Mouse (Mus musculus): ENCODE measurements around the gene Pde4d. TPM values are rescaled to one million over a fixed set of nuclear protein-coding genes. Genes with fewer than 3 reads are reported as not detected.
A peak's percentile ranks its signal among the peaks of the same experiment; 100 is the strongest.

Pde4d gene
- total and polyA plus RNA-seq, 3 experiments, result 18.5 to 18.8 TPM; not detected in 1

DNA sequence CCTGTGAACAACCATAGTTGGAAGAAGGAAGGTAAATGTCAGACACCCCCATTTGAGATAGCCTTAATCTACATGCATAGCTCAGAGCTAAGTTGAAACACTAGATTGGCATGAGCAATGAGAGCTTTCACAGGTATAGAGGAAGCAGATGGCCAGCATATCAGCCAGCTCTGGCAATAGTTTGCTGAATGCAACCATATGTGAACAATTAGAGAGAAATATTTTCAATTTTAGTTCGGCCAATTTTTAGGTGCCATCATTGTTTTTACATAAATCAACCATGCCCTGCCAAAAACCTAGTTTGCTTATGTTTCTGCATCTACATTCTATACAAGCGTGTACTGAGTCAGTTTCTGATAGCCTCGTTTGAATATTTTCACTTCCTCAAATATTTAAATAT lies 642.9 kb downstream of the Pde4d start:
- no peaks in the 10 kb centered on the region for H3K27me3 ChIP-seq (ENCODE audit: control insufficient read depth in 1 of 2, insufficient read depth in 2 of 2, low read length in 2 of 2)
- no peaks in the 10 kb centered on the region for H3K79me2 ChIP-seq (ENCODE audit: control insufficient read depth, insufficient read depth, low read length, poor library complexity)
- no peak overlapping the region for H3K9ac ChIP-seq (ENCODE audit: control insufficient read depth, low read depth, low read length, poor library complexity, severe bottlenecking)
- H3K9me3 ChIP-seq (replicated peaks; ENCODE audit: insufficient read depth, low read length), result no peaks in the 10 kb centered on the region
- DNase-seq (ENCODE audit: low read depth, low spot score), result no peak
- H3K27ac ChIP-seq (ENCODE audit: control insufficient read depth, low read depth, low read length), result no peak overlapping the region
- no peaks in the 10 kb centered on the region for H3K4me1 ChIP-seq (ENCODE audit: control insufficient read depth in 1 of 2, insufficient read depth in 2 of 2, low read length in 2 of 2)
- H3K36me3 ChIP-seq (ENCODE audit: control insufficient read depth in 1 of 2, insufficient read depth in 2 of 2, low read length in 2 of 2), result no peaks in the 10 kb centered on the region
- H3K4me3 ChIP-seq (ENCODE audit: control insufficient read depth in 1 of 2, insufficient read depth in 1 of 2, low read depth in 2 of 2, low read length in 2 of 2), result no peak overlapping the region
- no peak for TF ChIP-seq ZKSCAN1 (IDR thresholded peaks at IDR 0.05; ENCODE audit: low read depth, low read length)
- TF ChIP-seq MXI1 (IDR thresholded peaks at IDR 0.05; ENCODE audit: low read depth, low read length), result no peak

DNA sequence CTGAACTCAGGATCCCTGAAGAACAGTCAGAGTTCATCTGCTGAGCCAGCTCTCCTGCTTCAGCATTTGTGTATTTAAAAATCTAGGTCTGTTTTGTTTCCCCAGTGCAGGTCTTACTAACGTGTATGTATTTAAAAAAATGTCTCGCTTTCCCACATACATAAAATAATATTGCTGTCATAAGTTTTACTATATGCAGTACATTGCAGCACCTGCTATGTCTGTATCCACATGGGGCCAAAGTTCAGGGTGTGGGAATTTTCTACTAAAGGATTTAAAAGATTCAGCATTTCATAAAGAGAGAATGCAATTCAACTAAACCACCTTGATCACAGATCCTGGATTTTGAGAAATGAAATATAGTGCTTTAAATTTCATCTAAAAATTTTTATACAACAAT lies 646.9 kb downstream of the Pde4d start:
- H3K27me3 ChIP-seq (ENCODE audit: control insufficient read depth in 1 of 2, insufficient read depth in 2 of 2, low read length in 2 of 2), result no peaks in the 10 kb centered on the region
- no peak for DNase-seq (ENCODE audit: low read depth, low spot score)
- no peaks in the 10 kb centered on the region for H3K79me2 ChIP-seq (ENCODE audit: control insufficient read depth, insufficient read depth, low read length, poor library complexity)
- H3K36me3 ChIP-seq (ENCODE audit: control insufficient read depth in 1 of 2, insufficient read depth in 2 of 2, low read length in 2 of 2), result no peaks in the 10 kb centered on the region
- TF ChIP-seq NELFE (IDR thresholded peaks at IDR 0.05; ENCODE audit: low read depth, low read length), result no peak
- TF ChIP-seq ZKSCAN1 (IDR thresholded peaks at IDR 0.05; ENCODE audit: low read depth, low read length), result no peak
- no peak for TF ChIP-seq RCOR1 (IDR thresholded peaks at IDR 0.05; ENCODE audit: low read depth, low read length)
- TF ChIP-seq POLR2AphosphoS5 (IDR thresholded peaks at IDR 0.05; ENCODE audit: borderline replicate concordance, low read depth, low read length), result no peak
- TF ChIP-seq MAX (IDR thresholded peaks at IDR 0.05; ENCODE audit: low read length), result no peak
- no peak for TF ChIP-seq SIN3A (IDR thresholded peaks at IDR 0.05; ENCODE audit: low read length)
- no peak for TF ChIP-seq ETS1 (IDR thresholded peaks at IDR 0.05; ENCODE audit: low read depth, low read length)
- no peak for TF ChIP-seq TBP (IDR thresholded peaks at IDR 0.05; ENCODE audit: low read depth, low read length)
- TF ChIP-seq POLR2A (IDR thresholded peaks at IDR 0.05; ENCODE audit: control insufficient read depth in 1 of 2, insufficient read depth in 1 of 2, low read depth in 1 of 2, low read length in 2 of 2, poor library complexity in 1 of 2), result no peak
- no peak for TF ChIP-seq CHD2 (IDR thresholded peaks at IDR 0.05; ENCODE audit: low read length)
- no peak for TF ChIP-seq E2F4 (IDR thresholded peaks at IDR 0.05; ENCODE audit: borderline replicate concordance, low read depth, low read length)
- no peak for TF ChIP-seq GATA1 (IDR thresholded peaks at IDR 0.05; ENCODE audit: low read depth, low read length)
- TF ChIP-seq MAZ (IDR thresholded peaks at IDR 0.05; ENCODE audit: low read depth, low read length), result no peak
- TF ChIP-seq ELF1 (IDR thresholded peaks at IDR 0.05; ENCODE audit: low read depth, low read length), result no peak
- no peak for TF ChIP-seq CHD1 (IDR thresholded peaks at IDR 0.05; ENCODE audit: low read depth, low read length)
- no peaks in the 10 kb centered on the region for H3K9me3 ChIP-seq (replicated peaks; ENCODE audit: insufficient read depth, low read length)
- no peak overlapping the region for H3K9ac ChIP-seq (ENCODE audit: control insufficient read depth, low read depth, low read length, poor library complexity, severe bottlenecking)
- H3K4me3 ChIP-seq (ENCODE audit: control insufficient read depth in 1 of 2, insufficient read depth in 1 of 2, low read depth in 2 of 2, low read length in 2 of 2), result no peak overlapping the region
- H3K27ac ChIP-seq (ENCODE audit: control insufficient read depth, low read depth, low read length), result no peak overlapping the region
- no peaks in the 10 kb centered on the region for H3K4me1 ChIP-seq (ENCODE audit: control insufficient read depth in 1 of 2, insufficient read depth in 2 of 2, low read length in 2 of 2)

DNA sequence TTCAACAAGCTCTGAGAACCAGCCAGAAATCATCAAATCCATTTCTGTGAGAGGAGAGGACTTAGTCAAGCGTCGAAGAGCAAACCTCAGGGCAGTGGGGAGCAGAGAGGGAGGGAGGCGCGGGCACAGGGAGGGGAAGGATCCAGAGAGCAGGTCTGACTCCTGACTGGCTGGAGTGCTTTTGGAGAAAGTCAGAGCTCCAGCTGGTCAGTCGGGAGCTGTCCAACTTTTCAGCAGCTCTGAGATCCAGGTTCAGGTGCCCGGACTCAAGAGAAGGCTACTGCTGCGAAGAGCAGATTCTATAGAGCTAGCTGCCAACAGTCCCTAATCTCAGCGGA lies 666.2 kb downstream of the Pde4d start:
- no peaks in the 10 kb centered on the region for H3K27me3 ChIP-seq (ENCODE audit: control insufficient read depth in 1 of 2, insufficient read depth in 2 of 2, low read length in 2 of 2)
- no peaks in the 10 kb centered on the region for H3K4me1 ChIP-seq (ENCODE audit: control insufficient read depth in 1 of 2, insufficient read depth in 2 of 2, low read length in 2 of 2)
- TF ChIP-seq USF2 (IDR thresholded peaks at IDR 0.05; ENCODE audit: borderline replicate concordance in 1 of 2, insufficient read depth in 1 of 2, low read depth in 1 of 2, low read length in 2 of 2), result no peak
- TF ChIP-seq KAT2A (conservative IDR thresholded peaks at IDR 0.05; ENCODE audit: low read depth, low read length), result no peak
- TF ChIP-seq CHD1 (IDR thresholded peaks at IDR 0.05; ENCODE audit: low read depth, low read length), result no peak
- no peak for TF ChIP-seq POLR2A (IDR thresholded peaks at IDR 0.05; ENCODE audit: control insufficient read depth in 1 of 2, insufficient read depth in 1 of 2, low read depth in 1 of 2, low read length in 2 of 2, poor library complexity in 1 of 2)
- TF ChIP-seq MYC (IDR thresholded peaks at IDR 0.05; ENCODE audit: low read depth, low read length), result no peak
- no peak for TF ChIP-seq MYB (IDR thresholded peaks at IDR 0.05; ENCODE audit: low read depth, low read length)
- no peaks in the 10 kb centered on the region for H3K9me3 ChIP-seq (replicated peaks; ENCODE audit: insufficient read depth, low read length)
- DNase-seq (ENCODE audit: low read depth, low spot score), result peak; percentile 3
- no peak overlapping the region for H3K4me3 ChIP-seq (ENCODE audit: control insufficient read depth in 1 of 2, insufficient read depth in 1 of 2, low read depth in 2 of 2, low read length in 2 of 2)
- H3K27ac ChIP-seq (ENCODE audit: control insufficient read depth, low read depth, low read length), result no peak overlapping the region
- H3K9ac ChIP-seq (ENCODE audit: control insufficient read depth, low read depth, low read length, poor library complexity, severe bottlenecking), result no peak overlapping the region
- H3K79me2 ChIP-seq (ENCODE audit: control insufficient read depth, insufficient read depth, low read length, poor library complexity), result no peaks in the 10 kb centered on the region
- H3K36me3 ChIP-seq (ENCODE audit: control insufficient read depth in 1 of 2, insufficient read depth in 2 of 2, low read length in 2 of 2), result no peaks in the 10 kb centered on the region

Measured in MEL (cell line).